In genomic region chr9:99357921-99358692, GRCm38 (mm10) we compare ENCODE assay signal across 8 mouse cellular contexts. TPM values are rescaled to one million over a fixed set of nuclear protein-coding genes. Genes with fewer than 3 reads are reported as not detected.
DNase-seq lines count a peak whose midpoint lies in the region; ATAC-seq and TF ChIP-seq lines count a peak whose summit lies in the region.

Gene Esyt3, minus strand, starts transcription at chr9:99358557.

- peak within 1 kb of the TSS; percentile 95 for H3K4me2 ChIP-seq in forebrain, embryonic 16.5 days (ENCODE audit: low read length)
- peak within 1 kb of the TSS; percentile 65 for H3K4me2 ChIP-seq in liver, embryonic 15.5 days
- H3K4me2 ChIP-seq in neural tube, embryonic 11.5 days (ENCODE audit: low read depth): peak within 1 kb of the TSS; percentile 88

- peak; percentile 70 for ATAC-seq in forebrain, embryonic 16.5 days
- ATAC-seq in liver, embryonic 15.5 days (ENCODE audit: insufficient read depth): no peak
- peak; percentile 53; the same call in 1 of the 2 replicates for ATAC-seq in neural tube, embryonic 11.5 days (ENCODE audit: insufficient read depth, low FRiP score, low TSS enrichment)
- ATAC-seq in erythroid progenitor cell, adult 5-6 weeks (replicated peaks; ENCODE audit: low FRiP score, poor library complexity, severe bottlenecking): no peak; the same call in 1 of the 2 replicates

- H3K27ac ChIP-seq in cerebellum, adult 2 months (ENCODE audit: insufficient read depth, low read length): no peak within 1 kb of the TSS
- no peak within 1 kb of the TSS for H3K27ac ChIP-seq in forebrain, embryonic 16.5 days (ENCODE audit: low read length)
- H3K27ac ChIP-seq in liver, embryonic 15.5 days (replicated peaks): no peak within 1 kb of the TSS
- H3K27ac ChIP-seq in neural tube, embryonic 11.5 days (ENCODE audit: low read depth, low read length): no peak within 1 kb of the TSS

- H3K4me3 ChIP-seq in cerebellum, adult 2 months (replicated peaks; ENCODE audit: insufficient read depth, low read depth, low read length): peak within 1 kb of the TSS; percentile 20
- peak within 1 kb of the TSS; percentile 48 for H3K4me3 ChIP-seq in forebrain, embryonic 16.5 days (replicated peaks; ENCODE audit: low read length)
- peak within 1 kb of the TSS; percentile 35 for H3K4me3 ChIP-seq in liver, embryonic 15.5 days (replicated peaks)
- peak within 1 kb of the TSS; percentile 38 for H3K4me3 ChIP-seq in neural tube, embryonic 11.5 days (ENCODE audit: low read depth, low read length)

- no peaks in the 10 kb centered on the region for H3K36me3 ChIP-seq in forebrain, embryonic 16.5 days (ENCODE audit: control insufficient read depth, insufficient read depth)
- H3K36me3 ChIP-seq in liver, embryonic 15.5 days (replicated peaks): no peaks in the 10 kb centered on the region
- H3K36me3 ChIP-seq in neural tube, embryonic 11.5 days (ENCODE audit: control insufficient read depth, insufficient read depth, low read length): no peaks in the 10 kb centered on the region

- no peaks in the 10 kb centered on the region for H3K9me3 ChIP-seq in forebrain, embryonic 16.5 days (ENCODE audit: control insufficient read depth, low read length)
- H3K9me3 ChIP-seq in liver, embryonic 15.5 days (replicated peaks): no peaks in the 10 kb centered on the region
- no peaks in the 10 kb centered on the region for H3K9me3 ChIP-seq in neural tube, embryonic 11.5 days (ENCODE audit: control insufficient read depth, low read length)

- no peak for TF ChIP-seq POLR2A in cerebellum, adult 2 months (IDR thresholded peaks at IDR 0.05; ENCODE audit: borderline replicate concordance, insufficient read depth, low read length)

- no peak for TF ChIP-seq CTCF in cerebellum, adult 2 months (IDR thresholded peaks at IDR 0.05; ENCODE audit: borderline replicate concordance, insufficient read depth, low read depth, low read length)

- DNase-seq in cerebellum, adult 2 months: peak; percentile 15 to 29
- no peak for DNase-seq in cerebellum, adult 9-10 months
- peak; percentile 58 for DNase-seq in brain, adult 2 months (ENCODE audit: low read depth, low spot score)
- DNase-seq in kidney, adult 18-20 months: peak; percentile 64
- DNase-seq in neural tube, embryonic 11.5 days (ENCODE audit: low spot score): peak; percentile 41

- no peaks in the 10 kb centered on the region; the same call in 1 of the 2 replicates for H3K4me1 ChIP-seq in cerebellum, adult 2 months (ENCODE audit: control insufficient read depth, insufficient read depth, low read length)
- H3K4me1 ChIP-seq in forebrain, embryonic 16.5 days (replicated peaks; ENCODE audit: control insufficient read depth, insufficient read depth, low read length): peaks cover 12% of the 10 kb centered on the region
- peaks cover 6% of the 10 kb centered on the region for H3K4me1 ChIP-seq in liver, embryonic 15.5 days (replicated peaks)
- H3K4me1 ChIP-seq in neural tube, embryonic 11.5 days (ENCODE audit: control insufficient read depth, insufficient read depth, low read length): peaks cover 7% of the 10 kb centered on the region; the same call in 1 of the 2 replicates

- H3K27me3 ChIP-seq in cerebellum, adult 2 months (ENCODE audit: control insufficient read depth, insufficient read depth, low read length): no peaks in the 10 kb centered on the region; the same call in 1 of the 2 replicates
- H3K27me3 ChIP-seq in forebrain, embryonic 16.5 days (replicated peaks; ENCODE audit: control insufficient read depth, insufficient read depth, low read length): peaks cover 25% of the 10 kb centered on the region
- H3K27me3 ChIP-seq in liver, embryonic 15.5 days: peaks cover 65% of the 10 kb centered on the region
- H3K27me3 ChIP-seq in neural tube, embryonic 11.5 days (ENCODE audit: control insufficient read depth, insufficient read depth, low read length): peaks cover 31% of the 10 kb centered on the region

- WGBS in cerebellum, adult 2 months: 1% methylated on average over 66 of the region's 66 CpGs
- under 1% methylated on average over 54 of the region's 66 CpGs for WGBS in forebrain, embryonic 16.5 days
- WGBS in liver, embryonic 15.5 days (ENCODE audit: insufficient replicate concordance): under 1% methylated on average over 66 of the region's 66 CpGs
- 1% methylated on average over 66 of the region's 66 CpGs for WGBS in neural tube, embryonic 11.5 days

- H3K9ac ChIP-seq in forebrain, embryonic 16.5 days (replicated peaks; ENCODE audit: low read depth, low read length): peak within 1 kb of the TSS; percentile 52
- H3K9ac ChIP-seq in liver, embryonic 15.5 days: no peak within 1 kb of the TSS
- 0 out of 2 replicates have a peak within 1 kb of the TSS, but pooled peaks have one; percentile 8 for H3K9ac ChIP-seq in neural tube, embryonic 11.5 days (ENCODE audit: low read length)

RNA-seq across cellular contexts. Expression of gene Esyt3, which starts in this region (rescaled TPM):
- 0.43 and 0.54 TPM in 2 replicates for polyA plus RNA-seq in cerebellum, adult 2 months (2012; rRNA removed)
- polyA plus RNA-seq in forebrain, embryonic 16.5 days (2015; fragmentation: Nextera tagmentation; extraction: Ambion mirVana): 0.55 and 0.66 TPM in 2 replicates
- 0.06 and 0.12 TPM in 2 replicates for polyA plus RNA-seq in liver, embryonic 15.5 days (2015; fragmentation: Nextera tagmentation; extraction: Ambion mirVana)
- polyA plus RNA-seq in neural tube, embryonic 11.5 days (2014; fragmentation: Nextera tagmentation; extraction: Ambion mirVana): 0.15 and 0.30 TPM in 2 replicates
- total RNA-seq in erythroid progenitor cell, adult 5-6 weeks (2015; ENCODE audit: low replicate concordance): not detected in 2 replicates
- not detected in 2 replicates for total RNA-seq in erythroid progenitor cell, adult 5-6 weeks (2017; ENCODE audit: low replicate concordance)

Comparison
In these comparisons a context has a peak if more than half of its experiments do, and no peak if none do; other contexts are left out.
1. Peak in DNase-seq and H3K4me3 ChIP-seq in cerebellum, adult 2 months; RNA of the gene not detected or under 1 TPM.
2. Peak in ATAC-seq, H3K4me3 ChIP-seq, H3K9ac ChIP-seq and H3K4me2 ChIP-seq in forebrain, embryonic 16.5 days; RNA of the gene not detected or under 1 TPM.
3. Peak in DNase-seq, ATAC-seq, H3K4me3 ChIP-seq, H3K9ac ChIP-seq and H3K4me2 ChIP-seq in neural tube, embryonic 11.5 days; RNA of the gene not detected or under 1 TPM.